Mouse (Mus musculus): ENCODE results near the gene Fam219b. TPM values are rescaled to one million over a fixed set of nuclear protein-coding genes. Genes with fewer than 3 reads are reported as not detected.
A peak's percentile ranks its signal among the peaks of the same experiment; 100 is the strongest.

The Fam219b gene
- total and polyA plus RNA-seq, 2 experiments = 5.4 to 6.7 TPM

- H3K27ac ChIP-seq (replicated peaks; ENCODE audit: insufficient read depth, low read depth, low read length) = no peak overlapping the region
- H3K4me3 ChIP-seq (ENCODE audit: insufficient read depth, low read depth, low read length) = no peak overlapping the region
- no peaks in the 10 kb centered on the region for H3K4me1 ChIP-seq (ENCODE audit: control insufficient read depth, insufficient read depth, low read length)
- no peak overlapping the region for H3K9ac ChIP-seq (ENCODE audit: low read depth, low read length)
- H3K27me3 ChIP-seq (ENCODE audit: control insufficient read depth, insufficient read depth, low read length) = peaks cover 6% of the 10 kb centered on the region
- TF ChIP-seq POLR2A (IDR thresholded peaks at IDR 0.05; ENCODE audit: extremely low read depth, insufficient read depth, low read length) (no peak), CTCF (IDR thresholded peaks at IDR 0.05; ENCODE audit: low read depth, low read length) (no peak)
- no peak for DNase-seq (ENCODE audit: extremely low read depth, low read depth, low spot score)
- no peaks in the 10 kb centered on the region for H3K79me2 ChIP-seq (ENCODE audit: control insufficient read depth, insufficient read depth, low read length)
- H3K36me3 ChIP-seq (ENCODE audit: control insufficient read depth, insufficient read depth, low read length) = no peaks in the 10 kb centered on the region
- 58% methylated on average over 10 of the region's 10 CpGs for WGBS
These were observed 32.4 kb upstream of the Fam219b start for GRCm38 (mm10) chr9:57504891-57505290.

- no peak overlapping the region for H3K9ac ChIP-seq (ENCODE audit: low read depth, low read length)
- H3K4me1 ChIP-seq (ENCODE audit: control insufficient read depth, insufficient read depth, low read length) = no peaks in the 10 kb centered on the region
- H3K27ac ChIP-seq (replicated peaks; ENCODE audit: insufficient read depth, low read depth, low read length) = no peak overlapping the region
- TF ChIP-seq POLR2A (IDR thresholded peaks at IDR 0.05; ENCODE audit: extremely low read depth, insufficient read depth, low read length) (no peak), CTCF (IDR thresholded peaks at IDR 0.05; ENCODE audit: low read depth, low read length) (no peak)
- H3K4me3 ChIP-seq (ENCODE audit: insufficient read depth, low read depth, low read length) = no peak overlapping the region
- H3K79me2 ChIP-seq (ENCODE audit: control insufficient read depth, insufficient read depth, low read length) = no peaks in the 10 kb centered on the region
- H3K27me3 ChIP-seq (ENCODE audit: control insufficient read depth, insufficient read depth, low read length) = peaks cover 6% of the 10 kb centered on the region
- no peak for DNase-seq (ENCODE audit: extremely low read depth, low read depth, low spot score)
- H3K36me3 ChIP-seq (ENCODE audit: control insufficient read depth, insufficient read depth, low read length) = no peaks in the 10 kb centered on the region
- 15% methylated on average over 8 of the region's 8 CpGs for WGBS
These were observed 31.6 kb upstream of the Fam219b start for GRCm38 (mm10) chr9:57505700-57506099.

GRCm38 (mm10) chr9:57510577-57510976 lies 26.8 kb upstream of the Fam219b start:
- Histone ChIP-seq H3K9ac (ENCODE audit: low read depth, low read length) (no peak overlapping the region), H3K4me1 (ENCODE audit: control insufficient read depth, insufficient read depth, low read length) (no peaks in the 10 kb centered on the region), H3K79me2 (ENCODE audit: control insufficient read depth, insufficient read depth, low read length) (no peaks in the 10 kb centered on the region), H3K27ac (replicated peaks; ENCODE audit: insufficient read depth, low read depth, low read length) (no peak overlapping the region), H3K4me3 (ENCODE audit: insufficient read depth, low read depth, low read length) (no peak overlapping the region), H3K27me3 (ENCODE audit: control insufficient read depth, insufficient read depth, low read length) (no peaks in the 10 kb centered on the region), H3K36me3 (ENCODE audit: control insufficient read depth, insufficient read depth, low read length) (no peaks in the 10 kb centered on the region)
- 90% methylated on average over 2 of the region's 2 CpGs for WGBS
- TF ChIP-seq CTCF (IDR thresholded peaks at IDR 0.05; ENCODE audit: low read depth, low read length) = no peak
- no peak for TF ChIP-seq POLR2A (IDR thresholded peaks at IDR 0.05; ENCODE audit: extremely low read depth, insufficient read depth, low read length)
- no peak for DNase-seq (ENCODE audit: extremely low read depth, low read depth, low spot score)

GRCm38 (mm10) chr9:57517113-57517512 lies 20.2 kb upstream of the Fam219b start:
- peak; percentile 39 for DNase-seq (ENCODE audit: extremely low read depth, low read depth, low spot score)
- Histone ChIP-seq H3K27ac (replicated peaks; ENCODE audit: insufficient read depth, low read depth, low read length) (no peak overlapping the region), H3K4me1 (ENCODE audit: control insufficient read depth, insufficient read depth, low read length) (0 out of 2 replicates have a peak, but pooled peaks cover 1% of the 10 kb centered on the region), H3K27me3 (ENCODE audit: control insufficient read depth, insufficient read depth, low read length) (no peaks in the 10 kb centered on the region), H3K36me3 (ENCODE audit: control insufficient read depth, insufficient read depth, low read length) (no peaks in the 10 kb centered on the region), H3K4me3 (ENCODE audit: insufficient read depth, low read depth, low read length) (no peak overlapping the region), H3K9ac (ENCODE audit: low read depth, low read length) (no peak overlapping the region), H3K79me2 (ENCODE audit: control insufficient read depth, insufficient read depth, low read length) (peaks cover 5% of the 10 kb centered on the region; the same call in 1 of the 2 replicates)
- 7% methylated on average over 3 of the region's 3 CpGs for WGBS
- no peak for TF ChIP-seq POLR2A (IDR thresholded peaks at IDR 0.05; ENCODE audit: extremely low read depth, insufficient read depth, low read length)
- TF ChIP-seq CTCF (IDR thresholded peaks at IDR 0.05; ENCODE audit: low read depth, low read length) = no peak

GRCm38 (mm10) chr9:57520375-57521055 lies 16.8 kb upstream of the Fam219b start:
- WGBS = 19% methylated on average over 16 of the region's 16 CpGs
- Histone ChIP-seq H3K27ac (replicated peaks; ENCODE audit: insufficient read depth, low read depth, low read length) (peak overlapping the region; percentile 82), H3K36me3 (ENCODE audit: control insufficient read depth, insufficient read depth, low read length) (no peaks in the 10 kb centered on the region), H3K27me3 (ENCODE audit: control insufficient read depth, insufficient read depth, low read length) (no peaks in the 10 kb centered on the region), H3K4me1 (ENCODE audit: control insufficient read depth, insufficient read depth, low read length) (peaks cover 23% of the 10 kb centered on the region), H3K79me2 (ENCODE audit: control insufficient read depth, insufficient read depth, low read length) (peaks cover 26% of the 10 kb centered on the region), H3K9ac (ENCODE audit: low read depth, low read length) (peak overlapping the region; percentile 72), H3K4me3 (ENCODE audit: insufficient read depth, low read depth, low read length) (peak overlapping the region; percentile 77)
- DNase-seq (ENCODE audit: extremely low read depth, low read depth, low spot score) = peak; percentile 54
- TF ChIP-seq CTCF (IDR thresholded peaks at IDR 0.05; ENCODE audit: low read depth, low read length) (no peak), POLR2A (IDR thresholded peaks at IDR 0.05; ENCODE audit: extremely low read depth, insufficient read depth, low read length) (no peak)
